Mouse (Mus musculus) thymus, adult 2 months (tissue): Measurements from ENCODE around the gene Slc9a9.

Experiments used
- CTCF ChIP-seq: fragments of 200-500 bp; IDR thresholded peaks from 2 replicates; pipeline ENCODE4 v1.5.1; 2012; ENCODE audit warnings: mild to moderate bottlenecking, control low read depth, low read length, moderate library complexity, borderline replicate concordance; ENCODE audit not compliant: control insufficient read depth, poor library complexity, insufficient read depth; ENCODE audit errors: extremely low read depth
- POLR2A ChIP-seq: fragments of 200-500 bp; IDR thresholded peaks from 2 replicates; pipeline ENCODE4 v1.6.1; 2012; ENCODE audit warnings: mild to moderate bottlenecking, low read length, control low read depth, moderate library complexity; ENCODE audit not compliant: control insufficient read depth, poor library complexity, insufficient read depth; ENCODE audit errors: extremely low read depth

DNA sequence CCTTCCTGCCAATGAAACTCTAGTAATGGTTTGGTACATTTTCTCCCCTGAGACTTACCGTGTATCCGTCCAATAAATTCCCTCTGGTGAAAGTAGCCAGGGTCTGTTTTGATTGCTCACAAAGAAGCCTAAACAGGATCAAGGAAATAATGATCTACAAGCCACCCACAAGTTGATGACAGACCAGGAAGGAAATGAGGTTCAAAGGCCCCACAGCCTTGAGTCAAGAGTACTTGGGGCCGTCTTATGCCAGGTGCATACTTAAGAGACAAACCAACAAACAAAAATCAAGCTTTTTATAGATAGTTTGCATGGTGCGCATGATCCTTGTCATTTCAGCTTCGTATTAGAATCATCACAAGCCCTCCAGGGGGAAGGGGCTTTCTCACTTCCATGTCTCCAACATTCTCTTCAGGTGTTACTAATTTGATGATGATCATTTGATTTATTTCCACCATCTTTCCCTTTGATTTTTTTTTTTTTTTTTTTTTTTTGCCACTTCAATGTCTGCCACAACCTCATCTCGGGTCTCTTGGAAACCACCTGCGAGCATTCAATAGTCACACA, 275.9 kb downstream of the Slc9a9 start:
- TF ChIP-seq POLR2A (no peak), CTCF (no peak)
